Mouse (Mus musculus) right cerebral cortex, postnatal 25 days (tissue): ENCODE measurements around the gene Tma16.

Source experiments
- DNase-seq: peaks from one replicate; pipeline ENCODE4 v3.0.0; 2022

Gene Tma16

DNA sequence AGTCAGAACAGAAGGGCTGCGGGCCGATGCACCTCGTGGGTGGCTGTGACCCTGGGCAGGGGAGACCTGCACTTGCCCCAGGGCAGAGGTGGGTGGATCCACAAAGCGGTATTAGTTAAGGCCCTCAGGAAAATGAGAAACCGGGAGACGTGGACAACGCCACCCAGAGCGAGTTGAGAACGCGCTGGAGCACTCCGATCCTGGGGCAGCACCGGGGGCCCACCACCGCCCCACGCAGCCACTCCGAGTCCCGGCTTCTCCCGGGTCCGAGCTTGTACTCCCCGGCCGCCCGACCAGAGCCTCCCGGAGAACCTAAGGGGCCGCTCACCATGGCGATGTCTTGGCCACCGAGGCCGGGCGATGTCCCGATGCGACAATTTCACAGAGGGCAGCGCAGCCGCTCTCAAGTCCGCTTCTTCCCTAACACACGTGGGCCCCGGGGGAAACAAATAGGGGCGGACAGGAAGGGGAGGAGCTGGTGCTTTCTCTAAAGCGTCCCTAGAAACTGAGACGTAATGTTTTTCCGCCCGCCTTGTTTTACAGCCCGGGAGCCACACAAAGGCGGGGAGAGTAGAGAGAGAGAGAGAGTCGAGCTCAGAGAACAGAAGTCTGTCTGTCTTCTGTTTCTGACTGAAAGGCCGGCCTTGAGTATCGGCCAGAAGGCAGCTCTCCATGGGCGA, at the start of gene Tma16:
TSS of gene Tma16 (minus strand) at position 447 of the 680 bp plus-strand sequence.
- peak; percentile 77 for DNase-seq

DNA sequence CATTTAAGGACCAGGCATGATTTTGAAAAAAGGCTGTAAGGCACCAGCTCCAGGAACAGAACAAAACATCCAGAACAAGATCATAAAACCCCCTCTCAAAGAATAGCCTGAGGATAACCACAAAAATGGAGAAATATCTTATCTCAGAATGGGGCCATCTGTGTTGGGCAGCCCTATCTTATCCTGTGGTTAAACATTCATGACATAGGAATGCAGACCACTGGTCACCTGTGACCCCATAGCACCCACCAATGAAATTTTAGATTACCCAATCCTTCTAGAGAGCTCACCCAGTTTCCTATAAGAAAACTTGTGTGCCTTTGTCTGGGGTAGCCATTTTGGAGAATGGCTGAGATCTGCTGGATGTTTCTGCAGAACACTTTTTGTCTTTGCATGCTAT, 34.2 kb upstream of the Tma16 start:
- no peak for DNase-seq

DNA sequence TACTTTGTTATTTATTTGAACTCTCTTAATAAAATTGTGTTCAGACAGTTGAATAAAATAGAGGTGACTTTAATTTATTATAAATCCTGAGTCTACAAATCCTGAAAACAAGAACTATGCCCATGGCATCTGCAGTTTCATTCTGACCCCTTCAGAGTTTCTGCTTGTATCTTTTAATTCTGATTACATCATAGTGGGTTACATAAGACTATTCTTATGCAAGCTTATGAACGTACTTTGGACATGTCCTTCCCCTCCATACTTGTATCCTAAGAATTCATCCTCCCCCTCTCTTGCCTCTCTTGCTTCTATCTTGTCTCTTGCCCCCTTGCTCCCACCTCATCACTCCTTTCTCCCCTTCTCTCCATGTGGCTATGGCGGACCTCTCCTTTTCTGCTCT, 32.8 kb upstream of the Tma16 start:
- no peak for DNase-seq

DNA sequence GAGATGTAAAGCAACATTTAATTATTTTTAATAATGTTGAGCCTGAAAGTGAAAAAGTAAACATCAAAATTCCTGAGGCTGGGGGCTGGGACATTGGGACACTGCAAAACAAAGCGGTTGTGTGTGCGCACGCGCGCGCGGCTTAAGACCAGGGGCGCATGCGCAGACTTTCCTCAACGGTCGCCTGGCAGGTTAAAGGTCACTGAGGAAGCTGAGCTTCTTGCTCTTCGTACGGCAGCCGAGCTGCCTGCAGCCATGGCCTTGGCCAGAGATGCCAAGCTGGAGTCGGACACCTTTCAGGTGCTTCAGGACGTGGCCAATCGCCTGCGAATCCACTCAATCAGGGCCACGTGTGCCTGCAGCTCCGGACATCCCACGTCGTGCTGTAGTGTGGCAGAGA, 25.2 kb upstream of the Tma16 start, which contains the start of gene Tktl2:
TSS of gene Tktl2 (plus strand) at position 220 of the 400 bp plus-strand sequence.
- no peak for DNase-seq

- no peak for DNase-seq
Observed at GRCm38 (mm10) chr8:66503381-66503780, 17.1 kb upstream of the Tma16 start.

DNA sequence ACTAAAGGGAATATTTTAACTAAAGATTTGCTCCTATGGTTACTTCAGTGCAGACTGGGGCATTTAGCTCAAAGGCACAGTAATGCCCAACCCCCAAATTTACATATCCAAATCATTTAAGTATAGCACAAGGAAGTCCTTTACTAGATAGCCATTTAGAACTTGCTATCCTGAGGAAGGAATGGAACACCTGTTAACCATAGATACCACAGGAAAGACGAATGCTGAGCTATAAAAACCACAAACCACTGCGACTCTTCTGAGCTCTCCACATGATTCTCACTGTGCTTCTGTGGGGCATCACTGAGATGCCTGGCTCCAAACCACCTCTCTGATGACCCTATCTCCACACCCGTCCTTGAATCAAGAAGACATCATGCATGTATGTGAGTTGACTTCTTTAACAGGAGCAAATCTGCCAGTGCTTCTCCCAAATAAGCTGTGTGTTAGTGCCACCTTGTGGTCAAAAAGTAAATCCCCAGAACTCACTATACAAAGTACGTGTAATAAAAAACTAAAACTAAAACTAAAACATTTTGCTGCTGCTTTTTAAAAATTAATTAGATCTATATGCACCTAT, 10.8 kb upstream of the Tma16 start:
- DNase-seq: peak; percentile 7

DNA sequence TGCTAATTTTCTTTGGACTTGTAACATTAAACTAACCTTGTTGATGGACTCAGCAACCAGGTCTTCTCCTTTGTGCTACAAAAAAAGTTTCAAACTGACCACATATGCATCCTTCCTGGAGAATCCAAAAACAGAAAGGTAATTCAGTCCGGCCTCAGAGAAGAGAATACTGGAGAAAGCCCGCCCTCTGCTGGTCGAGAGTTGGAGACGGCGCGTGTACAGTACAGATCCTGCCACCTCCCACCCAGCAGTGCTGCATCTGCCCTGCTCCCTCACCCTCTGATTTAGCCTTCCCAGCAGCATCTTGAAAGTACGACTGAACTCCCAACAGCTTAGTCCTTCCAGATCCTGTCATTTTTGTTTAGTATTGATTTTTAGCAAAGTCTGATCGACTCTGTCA, 9.4 kb upstream of the Tma16 start:
- DNase-seq: peak; percentile 76

- DNase-seq: no peak
Observed at GRCm38 (mm10) chr8:66494496-66494895, 8.2 kb upstream of the Tma16 start.

DNA sequence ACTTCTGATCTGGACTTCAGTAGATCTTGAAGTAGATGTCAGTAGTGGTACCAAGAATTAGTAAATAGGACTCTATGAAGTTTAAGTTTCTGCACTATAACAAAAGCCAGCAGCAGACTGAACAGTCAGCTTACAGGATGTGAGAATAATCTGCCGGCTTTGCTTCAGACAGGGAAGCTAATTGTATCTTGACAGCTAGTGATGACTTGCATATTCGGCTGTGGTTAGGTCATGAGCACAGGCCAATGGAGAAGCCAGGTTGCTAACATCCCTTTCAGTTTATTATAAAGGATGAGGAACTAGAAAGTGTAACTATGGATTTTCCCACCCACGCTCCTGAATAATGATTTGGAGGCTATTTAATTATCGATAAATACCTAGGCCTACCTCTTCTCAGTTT, 4.3 kb upstream of the Tma16 start:
- no peak for DNase-seq

GRCm38 (mm10) chr8:66488556-66488955, 2.2 kb upstream of the Tma16 start:
- no peak for DNase-seq

- DNase-seq: no peak
Observed at GRCm38 (mm10) chr8:66476880-66477279, 9.4 kb downstream of the Tma16 start.

GRCm38 (mm10) chr8:66469821-66470220, 16.5 kb downstream of the Tma16 start:
- no peak for DNase-seq

GRCm38 (mm10) chr8:66457057-66457456, 29.3 kb downstream of the Tma16 start:
- no peak for DNase-seq

- no peak for DNase-seq
Observed at GRCm38 (mm10) chr8:66450691-66451090, 35.6 kb downstream of the Tma16 start.

- DNase-seq: no peak
Observed at GRCm38 (mm10) chr8:66445351-66445750, 41.0 kb downstream of the Tma16 start.

DNA sequence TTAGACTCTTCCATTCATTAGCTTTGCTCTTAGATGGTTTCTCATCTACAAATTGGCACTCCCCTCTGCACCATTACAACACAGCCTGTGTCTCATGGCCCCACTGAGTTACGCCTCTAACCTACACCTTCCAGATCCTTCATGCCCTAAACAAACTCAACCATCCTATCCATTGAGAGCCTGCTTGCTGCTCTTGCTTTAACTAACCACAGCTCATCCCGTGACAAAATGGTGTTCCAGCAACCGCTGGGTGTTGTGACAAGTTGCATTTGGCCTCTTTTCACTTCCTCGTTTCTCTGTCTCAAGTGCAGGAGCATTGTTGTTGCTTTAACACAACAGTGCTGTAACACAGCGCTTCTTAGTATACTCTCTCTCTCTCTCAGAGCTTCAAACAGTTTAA, 42.2 kb downstream of the Tma16 start:
- no peak for DNase-seq

DNA sequence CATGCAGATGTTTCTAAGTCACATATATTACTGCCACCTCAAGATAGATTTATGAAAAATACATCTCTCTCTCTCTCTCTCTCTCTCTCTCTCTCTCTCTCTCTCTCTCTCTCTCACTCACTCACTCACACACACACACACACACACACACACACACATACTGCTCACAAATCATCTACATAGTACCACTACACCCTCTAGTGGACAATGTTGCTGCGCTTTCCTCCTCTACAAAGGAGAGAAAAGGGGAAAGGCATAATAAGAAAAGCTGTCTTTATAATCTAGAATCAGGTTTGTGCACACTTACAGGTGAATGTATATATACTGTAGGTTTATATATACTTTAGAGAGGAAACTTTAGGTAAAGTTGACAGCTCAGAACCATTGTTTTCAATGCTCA, 43.6 kb downstream of the Tma16 start:
- DNase-seq: no peak

- DNase-seq: no peak
Observed at GRCm38 (mm10) chr8:66441123-66441522, 45.2 kb downstream of the Tma16 start.

DNA sequence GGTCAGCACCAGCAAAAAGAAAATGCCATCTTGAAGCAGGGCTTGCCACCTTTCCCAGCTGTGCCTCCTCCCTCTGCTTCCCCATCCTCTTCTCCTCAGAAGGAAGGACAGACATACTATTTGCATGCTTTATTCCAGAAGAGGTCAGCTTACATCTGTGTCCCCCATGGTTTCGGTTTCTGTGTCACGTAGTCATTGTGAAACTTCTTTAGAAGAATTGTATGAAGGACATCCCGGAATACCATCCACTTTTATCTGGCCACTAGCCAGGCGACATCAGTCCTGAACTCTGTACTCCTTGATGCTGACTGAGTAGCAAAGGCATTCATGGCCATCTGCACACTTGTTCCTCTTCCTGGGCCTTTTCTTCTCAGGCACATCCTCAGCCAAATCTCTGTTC, 47.9 kb downstream of the Tma16 start:
- no peak for DNase-seq

- DNase-seq: no peak
Observed at GRCm38 (mm10) chr8:66437929-66438328, 48.4 kb downstream of the Tma16 start.

GRCm38 (mm10) chr8:66436804-66437203, 49.5 kb downstream of the Tma16 start:
- DNase-seq: no peak

DNA sequence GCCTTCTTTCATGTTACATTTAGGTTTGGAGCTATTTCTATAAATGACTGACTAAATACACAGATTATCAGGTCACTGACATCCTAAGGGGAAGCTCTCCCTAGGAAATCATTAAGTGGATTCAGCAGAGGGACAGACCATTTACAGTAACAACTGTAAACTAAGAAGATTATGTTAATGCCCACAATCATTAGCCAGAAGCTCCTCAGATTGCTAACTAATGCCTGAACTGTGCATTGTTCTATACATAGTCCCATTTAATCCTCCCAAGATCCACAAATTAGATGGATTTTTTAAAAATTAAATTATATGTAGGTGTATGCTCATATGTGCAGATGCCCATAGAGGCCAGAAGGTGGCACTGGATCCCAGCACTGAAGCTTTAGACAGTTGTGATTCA, 52.8 kb downstream of the Tma16 start:
- DNase-seq: no peak

- no peak for DNase-seq
Observed at GRCm38 (mm10) chr8:66430639-66431038, 55.7 kb downstream of the Tma16 start.
